Mouse (Mus musculus) lung, postnatal 0 days (tissue): ENCODE results near the gene Apc2. TPM values are rescaled to one million over a fixed set of nuclear protein-coding genes. Genes with fewer than 3 reads are reported as not detected.
A peak's percentile ranks its signal among the peaks of the same experiment; 100 is the strongest.

ENCODE experiments used
- ATAC-seq: fragments of 200-750 bp; cut with Nextera tagmentation; 2 replicates; pipeline ENCODE4 v1.8.0; 2017; ENCODE audit warnings: moderate library complexity
- DNase-seq: peaks from one replicate; pipeline ENCODE4 v3.0.0-alpha.2; 2016; ENCODE audit warnings: low spot score
- H3K27ac ChIP-seq: fragments of 300-500 bp; sonication (generic); 2 replicates; pipeline ENCODE4 v1.5.1; 2014; ENCODE audit warnings: antibody characterized with exemption, mild to moderate bottlenecking, low read length, mixed read lengths
- H3K27me3 ChIP-seq: fragments of 300-500 bp; sonication (generic); replicated peaks from 2 replicates; pipeline ENCODE4 v1.6.1; 2014; ENCODE audit warnings: low read length, mixed read lengths; ENCODE audit not compliant: insufficient read depth
- H3K36me3 ChIP-seq: fragments of 300-500 bp; sonication (generic); 2 replicates; pipeline ENCODE4 v1.6.1; 2014; ENCODE audit warnings: low read length, mixed read lengths; ENCODE audit not compliant: insufficient read depth
- H3K4me1 ChIP-seq: fragments of 300-500 bp; sonication (generic); 2 replicates; pipeline ENCODE4 v1.6.1; 2014; ENCODE audit warnings: antibody characterized with exemption, low read depth, low read length, mixed read lengths; ENCODE audit not compliant: insufficient read depth
- H3K4me2 ChIP-seq: fragments of 300-500 bp; sonication (generic); replicated peaks from 2 replicates; pipeline ENCODE4 v1.6.1; 2014; ENCODE audit warnings: low read depth, mild to moderate bottlenecking, low read length, moderate library complexity, mixed read lengths
- H3K4me3 ChIP-seq: fragments of 300-500 bp; sonication (generic); 2 replicates; pipeline ENCODE4 v1.5.1; 2014; ENCODE audit warnings: low read depth, low read length
- H3K9ac ChIP-seq: fragments of 300-500 bp; sonication (generic); replicated peaks from 2 replicates; pipeline ENCODE4 v1.6.1; 2014; ENCODE audit warnings: low read depth, mild to moderate bottlenecking
- H3K9me3 ChIP-seq: fragments of 300-500 bp; sonication (generic); 2 replicates; pipeline ENCODE4 v1.6.1; 2016; ENCODE audit warnings: low read length, mixed read lengths
- CTCF ChIP-seq: IDR thresholded peaks from 2 replicates; pipeline ENCODE4 v1.5.1; 2016; ENCODE audit warnings: antibody characterized with exemption, mild to moderate bottlenecking
- EP300 ChIP-seq: IDR thresholded peaks from 2 replicates; pipeline ENCODE4 v1.6.1; 2016; ENCODE audit warnings: antibody characterized with exemption, mild to moderate bottlenecking, control low read depth
- WGBS: fragments of 180-500 bp; shearing (Covaris S2); extraction: QIAGEN DNeasy Blood & Tissue Kit; methylation state at CpG from one replicate; pipeline ENCODE4 v1.1.7; 2014; 5-methylcytosine and 5-hydroxymethylcytosine counted together
- polyA plus RNA-seq: library from polyadenylated mRNA; unstranded; fragments of >200 nt; fragmentation: Nextera tagmentation; extraction: Ambion mirVana; gene quantifications from 2 replicates; pipeline ENCODE4 v1.2.1, GENCODE M21; 2015

Apc2 gene
- polyA plus RNA-seq, 1 experiment from 2014 or later, result 0.85 TPM

- Histone ChIP-seq H3K4me1 (peaks cover 30% of the 10 kb centered on the region), H3K4me2 (peak within 1 kb of the TSS; percentile 81), H3K9me3 (no peaks in the 10 kb centered on the region), H3K27me3 (0 out of 2 replicates have a peak, but pooled peaks cover 8% of the 10 kb centered on the region), H3K9ac (peak within 1 kb of the TSS; percentile 83), H3K27ac (peak within 1 kb of the TSS; percentile 77), H3K36me3 (no peaks in the 10 kb centered on the region; the same call in 1 of the 2 replicates), H3K4me3 (peak within 1 kb of the TSS; percentile 75)
- TF ChIP-seq EP300 (peak; percentile 32; the same call in 1 of the 2 replicates), CTCF (no peak)
- DNase-seq (peak; percentile 98), ATAC-seq (peak; percentile 76)
- under 1% methylated on average over 34 of the region's 34 CpGs for WGBS
Observed at GRCm38 (mm10) chr10:80320340-80320760, 24.6 kb downstream of the Apc2 start, which contains the start of gene 2310011J03Rik. 2310011J03Rik (minus strand) TSS chr10:80320537.

DNA sequence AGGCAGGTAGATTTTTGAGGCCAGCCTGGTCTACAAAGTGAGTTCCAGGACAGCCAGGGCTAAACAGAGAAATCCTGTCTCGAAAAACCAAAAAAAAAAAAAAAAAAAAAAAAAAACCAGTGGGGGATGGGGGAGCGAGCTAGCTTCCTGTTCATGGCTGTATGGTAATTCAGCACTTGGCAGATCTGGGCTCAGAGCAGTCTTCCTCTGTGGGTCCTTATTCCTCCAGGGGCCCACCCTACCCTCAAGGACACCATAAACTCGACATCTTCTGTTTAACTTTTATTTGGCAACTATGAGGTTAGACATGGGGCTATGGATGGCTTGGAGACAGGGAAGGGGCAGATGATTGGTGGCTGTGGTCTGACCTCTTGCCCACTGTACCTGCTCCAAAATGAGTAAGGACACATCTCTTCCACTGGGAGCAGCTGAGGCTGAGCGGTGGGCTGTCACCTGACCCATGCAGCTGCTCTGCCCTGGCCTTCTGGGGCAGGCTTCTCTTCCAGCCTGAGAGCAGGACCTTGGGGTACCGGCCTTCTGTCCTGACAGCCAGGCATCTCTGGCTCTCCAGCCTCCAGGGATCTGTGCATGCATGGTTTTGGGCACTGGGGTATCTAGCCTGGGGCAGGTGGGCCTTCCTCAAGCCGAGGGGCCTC, 25.4 kb downstream of the Apc2 start:
- 71% methylated on average over 6 of the region's 6 CpGs for WGBS
- Histone ChIP-seq H3K27ac (0 out of 2 replicates have a peak overlapping the region, but pooled peaks have one; percentile 32), H3K9me3 (no peaks in the 10 kb centered on the region), H3K9ac (no peak overlapping the region), H3K4me2 (no peak overlapping the region), H3K36me3 (no peaks in the 10 kb centered on the region; the same call in 1 of the 2 replicates), H3K27me3 (0 out of 2 replicates have a peak, but pooled peaks cover under 1% of the 10 kb centered on the region), H3K4me1 (peaks cover 25% of the 10 kb centered on the region), H3K4me3 (no peak overlapping the region)
- TF ChIP-seq CTCF, result no peak
- no peak for TF ChIP-seq EP300
- ATAC-seq, result no peak
- DNase-seq, result no peak

GRCm38 (mm10) chr10:80321670-80322581, 26.1 kb downstream of the Apc2 start:
- Histone ChIP-seq H3K9ac (no peak overlapping the region), H3K27me3 (no peaks in the 10 kb centered on the region), H3K27ac (no peak overlapping the region), H3K9me3 (no peaks in the 10 kb centered on the region), H3K4me3 (no peak overlapping the region), H3K4me2 (no peak overlapping the region), H3K4me1 (peaks cover 20% of the 10 kb centered on the region), H3K36me3 (no peaks in the 10 kb centered on the region; the same call in 1 of the 2 replicates)
- ATAC-seq, result no peak
- 93% methylated on average over 21 of the region's 21 CpGs for WGBS
- TF ChIP-seq CTCF (no peak), EP300 (no peak)
- no peak for DNase-seq

- H3K27ac ChIP-seq, result no peak overlapping the region
- no peaks in the 10 kb centered on the region for H3K9me3 ChIP-seq
- WGBS, result 3% methylated on average over 24 of the region's 28 CpGs
- H3K4me3 ChIP-seq, result peak overlapping the region; percentile 55
- H3K4me2 ChIP-seq, result peak overlapping the region; percentile 96
- ATAC-seq (peak; percentile 20), DNase-seq (no peak)
- peaks cover 20% of the 10 kb centered on the region for H3K4me1 ChIP-seq
- H3K9ac ChIP-seq, result 0 out of 2 replicates have a peak overlapping the region, but pooled peaks have one; percentile 23
- H3K36me3 ChIP-seq, result no peaks in the 10 kb centered on the region; the same call in 1 of the 2 replicates
- peak; percentile 47 for TF ChIP-seq CTCF
- no peak for TF ChIP-seq EP300
- no peaks in the 10 kb centered on the region for H3K27me3 ChIP-seq
Observed at GRCm38 (mm10) chr10:80322811-80323211, 27.0 kb downstream of the Apc2 start.

DNA sequence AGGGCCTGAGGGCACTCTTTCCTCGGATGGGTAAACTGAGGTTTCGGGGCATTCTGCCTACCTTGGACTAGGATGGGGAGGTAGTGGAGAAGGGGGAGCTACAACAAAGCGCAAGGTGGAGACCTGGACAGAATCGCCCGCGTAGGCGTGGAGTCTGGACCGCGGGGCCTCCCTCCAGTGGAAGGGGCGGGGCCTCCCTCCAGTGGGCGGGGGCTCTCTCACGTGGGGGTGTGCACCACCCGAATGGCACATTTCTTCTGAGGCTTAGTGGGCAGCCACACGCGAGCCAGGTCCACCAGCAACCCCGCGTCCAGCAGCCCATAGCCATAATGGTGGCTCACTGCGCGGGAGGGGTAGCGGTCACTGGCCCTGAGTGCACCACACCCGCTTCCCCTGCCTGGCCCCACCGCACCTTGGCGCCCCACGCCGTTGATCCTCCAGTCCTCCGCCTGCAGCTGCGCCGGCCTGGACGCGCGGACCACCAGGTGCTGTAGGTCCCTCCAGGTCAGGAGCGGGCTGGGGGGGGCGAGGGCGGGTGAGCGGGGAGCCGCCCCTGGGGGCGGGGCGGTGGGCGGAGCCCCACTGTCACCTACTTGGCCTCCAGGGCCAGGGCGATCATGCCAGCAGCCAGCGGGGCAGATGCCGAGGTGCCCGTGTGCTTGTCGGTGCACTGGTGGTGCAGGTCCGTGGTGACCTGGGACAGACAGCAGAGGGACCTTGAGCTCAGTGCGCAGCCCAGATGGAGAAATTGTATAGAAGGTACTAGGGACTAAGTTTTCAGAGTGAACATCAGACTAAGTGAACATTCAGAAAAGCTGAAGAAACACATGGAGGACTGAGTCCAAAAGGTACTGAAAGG, 27.7 kb downstream of the Apc2 start:
- DNase-seq, result peak; percentile 56
- Histone ChIP-seq H3K4me2 (peak overlapping the region; percentile 96), H3K9me3 (no peaks in the 10 kb centered on the region), H3K27ac (peak overlapping the region; percentile 33), H3K9ac (peak overlapping the region; percentile 23; the same call in 1 of the 2 replicates), H3K36me3 (no peaks in the 10 kb centered on the region), H3K4me1 (peaks cover 20% of the 10 kb centered on the region), H3K27me3 (no peaks in the 10 kb centered on the region), H3K4me3 (peak overlapping the region; percentile 55)
- peak; percentile 74 for ATAC-seq
- TF ChIP-seq EP300 (no peak), CTCF (no peak; the same call in 1 of the 2 replicates)
- 4% methylated on average over 42 of the region's 46 CpGs for WGBS
